Mouse (Mus musculus) T-helper 2 cell (primary cell): ENCODE data around the gene Rras2.

Experiments used
- in situ Hi-C: fragments of 300-600 bp; cut with MboI, MseI; formaldehyde crosslinking; loops from one replicate; pipeline ENCODE4 v1.15.1; 2025; ENCODE audit warnings: high pct_unique_total_duplicates

The Rras2 gene

GRCm38 (mm10) chr7:114114976-114115375, 2.6 kb downstream of the Rras2 start:
- in situ Hi-C loops, result loop anchor here (5.0 kb wide), 1 partner anchor 38 kb away; no protein-coding TSS in a partner anchor

DNA sequence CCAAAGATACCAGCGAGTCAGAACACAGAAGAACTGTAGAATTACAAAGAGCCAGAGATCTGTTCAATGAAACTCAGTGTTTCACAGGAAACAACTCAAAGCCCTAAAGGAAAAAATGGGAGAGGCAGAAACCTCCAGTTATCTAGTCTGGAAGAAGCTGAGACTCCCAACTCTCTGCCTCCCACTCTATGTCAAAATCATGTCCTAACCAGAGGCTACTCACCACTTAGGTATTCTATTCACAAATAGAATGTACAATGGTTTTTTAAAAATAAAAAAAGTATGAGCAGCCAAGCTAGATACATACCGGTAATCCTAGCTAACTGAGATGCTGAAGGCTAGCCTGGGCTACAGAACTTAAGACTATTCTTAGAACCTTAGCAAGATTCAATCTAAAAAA, 3.3 kb downstream of the Rras2 start:
- in situ Hi-C loops, result no loop called here

DNA sequence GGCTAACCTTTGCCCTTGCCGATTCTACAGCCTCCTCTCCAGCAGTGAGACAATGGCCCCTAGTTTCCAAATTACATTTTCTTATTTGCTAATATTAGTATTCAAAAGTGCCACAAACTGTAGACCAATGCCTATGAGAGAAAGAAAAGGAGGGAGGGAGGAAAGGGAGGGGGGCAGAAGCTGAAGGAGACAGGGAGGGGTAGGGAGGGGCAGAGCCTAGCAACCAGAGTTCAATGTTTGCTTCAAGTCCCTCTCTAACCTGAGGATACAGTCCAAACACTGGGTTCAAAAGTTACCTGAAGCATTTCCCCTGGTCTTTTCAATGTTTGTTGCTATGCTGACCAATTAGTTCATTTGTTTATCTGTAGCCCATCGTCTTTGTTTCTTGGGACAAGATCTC, 7.1 kb downstream of the Rras2 start:
- in situ Hi-C loops, result no loop called here

DNA sequence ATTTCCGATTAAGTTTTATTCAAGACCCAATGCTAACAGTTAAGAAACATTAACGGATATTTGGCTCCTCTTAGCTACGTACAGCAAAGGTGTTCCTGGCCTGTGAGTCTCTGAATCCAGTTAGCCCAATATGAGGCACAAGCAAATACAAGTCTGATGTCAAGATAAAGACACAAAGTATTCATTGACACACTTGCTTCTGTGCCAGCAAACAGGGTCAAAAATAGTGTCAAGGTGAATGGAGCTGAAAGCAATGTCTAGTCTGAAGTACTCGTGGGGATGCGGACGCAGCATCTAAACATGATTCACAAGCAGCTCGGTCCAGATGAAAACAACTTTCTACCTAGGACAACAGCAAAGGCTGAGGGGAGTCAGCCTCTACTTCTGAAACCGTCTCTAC, 11.7 kb downstream of the Rras2 start:
- in situ Hi-C loops, result no loop called here

GRCm38 (mm10) chr7:114103629-114104347, 13.8 kb downstream of the Rras2 start:
- in situ Hi-C loops, result no loop called here

DNA sequence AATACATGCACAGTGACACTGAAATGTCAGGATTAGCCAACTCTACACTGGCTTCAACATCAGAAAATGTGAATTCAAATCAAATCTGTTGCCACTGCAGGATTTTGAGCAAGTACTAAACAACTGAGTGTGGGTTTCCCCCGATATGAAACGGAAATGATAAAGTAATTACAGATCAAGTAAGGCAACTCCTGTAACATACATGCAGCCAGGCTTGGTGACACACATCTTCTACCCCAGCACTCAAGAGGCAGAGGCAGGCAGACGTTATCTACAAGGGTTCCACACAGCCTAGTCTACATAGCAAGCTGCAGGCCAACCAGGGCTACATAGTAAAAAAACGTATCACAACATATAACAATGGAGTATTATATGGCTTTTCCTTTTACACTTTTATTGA, 14.4 kb downstream of the Rras2 start:
- in situ Hi-C loops, result no loop called here

DNA sequence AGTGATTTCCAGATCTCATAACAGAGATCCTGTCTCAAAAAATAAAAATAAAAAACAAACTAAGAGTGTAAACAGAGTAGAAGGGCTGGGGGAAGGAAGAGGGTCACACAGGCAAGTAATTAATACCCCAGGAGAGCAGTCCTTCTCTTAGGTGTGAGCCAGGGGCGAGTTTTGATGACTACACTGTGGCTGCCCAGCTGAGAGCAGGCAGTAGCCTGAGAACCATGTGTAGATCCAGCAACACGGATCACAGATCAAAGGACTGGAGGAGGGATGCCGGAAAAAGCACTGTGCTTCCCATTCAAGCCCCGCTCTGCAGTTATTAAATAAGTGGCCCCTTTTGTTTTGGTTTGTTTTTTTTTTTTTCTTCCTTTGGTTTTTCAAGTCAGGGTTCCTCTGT, 15.0 kb downstream of the Rras2 start:
- in situ Hi-C loops, result no loop called here

GRCm38 (mm10) chr7:114101412-114101811, 16.2 kb downstream of the Rras2 start:
- in situ Hi-C loops, result no loop called here

- in situ Hi-C loops, result loop anchor here (25.0 kb wide), 2 partner anchors 369 to 1394 kb away; no protein-coding TSS in a partner anchor
These were observed 23.9 kb downstream of the Rras2 start for GRCm38 (mm10) chr7:114093548-114094174.

DNA sequence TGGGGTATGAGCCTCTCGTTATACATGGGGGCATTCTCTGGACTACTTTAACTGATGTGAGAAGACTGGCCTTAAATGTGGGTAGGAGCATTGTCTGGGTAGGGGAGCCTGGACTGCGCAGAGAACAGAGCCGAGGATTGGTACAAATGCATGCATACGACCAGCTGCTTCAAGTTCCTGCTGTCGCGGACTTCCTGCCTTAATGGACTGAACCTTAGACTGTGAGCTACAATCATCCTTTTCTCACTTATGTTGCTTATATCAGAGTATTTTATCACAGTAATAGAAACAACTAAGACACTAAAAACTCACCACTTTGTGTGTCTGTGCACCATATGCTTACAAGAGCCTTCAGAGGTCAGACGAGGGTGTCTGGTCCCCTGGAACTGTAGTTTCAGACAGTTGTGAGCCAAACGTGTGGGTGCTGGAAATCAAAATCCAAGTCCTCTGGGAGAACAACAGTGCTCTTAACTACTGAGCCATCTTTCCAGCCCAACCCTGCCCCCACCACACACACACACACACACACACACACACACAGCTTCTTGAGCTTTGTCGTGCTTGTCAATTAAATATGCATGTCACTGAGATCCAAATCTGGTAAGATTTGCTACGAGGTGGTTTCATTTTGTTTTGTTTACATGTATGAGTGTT, 26.6 kb downstream of the Rras2 start:
- in situ Hi-C loops, result loop anchor here (25.0 kb wide), 2 partner anchors 371 to 1396 kb away; no protein-coding TSS in a partner anchor

GRCm38 (mm10) chr7:114090231-114090630, 27.4 kb downstream of the Rras2 start:
- in situ Hi-C loops, result loop anchor here (25.0 kb wide), 2 partner anchors 372 to 1397 kb away; no protein-coding TSS in a partner anchor

- in situ Hi-C loops, result loop anchor here (25.0 kb wide), 2 partner anchors 373 to 1398 kb away; no protein-coding TSS in a partner anchor
These were observed 28.7 kb downstream of the Rras2 start for GRCm38 (mm10) chr7:114088918-114089317.

DNA sequence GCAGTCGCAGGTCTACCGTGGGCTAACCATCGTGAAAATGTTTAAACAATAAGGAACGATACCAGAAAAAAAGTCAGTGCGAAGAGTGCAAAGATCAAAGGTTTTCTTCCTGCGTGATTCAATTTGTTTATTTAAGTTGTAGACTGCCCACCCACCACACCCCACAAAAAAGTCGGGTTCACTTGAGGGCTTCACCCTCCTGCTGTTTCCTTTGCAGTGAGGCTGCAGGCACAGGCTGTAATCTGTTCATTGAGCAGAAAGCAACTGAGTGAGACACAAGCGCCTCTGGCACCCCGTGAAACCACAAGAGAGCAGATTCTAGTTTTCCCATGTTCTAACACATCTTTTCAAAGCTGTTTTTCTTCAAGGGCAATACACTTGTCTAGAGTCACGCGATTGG, 29.6 kb downstream of the Rras2 start:
- in situ Hi-C loops, result loop anchor here (25.0 kb wide), 2 partner anchors 374 to 1399 kb away; no protein-coding TSS in a partner anchor

GRCm38 (mm10) chr7:114087341-114087740, 30.2 kb downstream of the Rras2 start:
- in situ Hi-C loops, result loop anchor here (25.0 kb wide), 2 partner anchors 375 to 1400 kb away; no protein-coding TSS in a partner anchor

DNA sequence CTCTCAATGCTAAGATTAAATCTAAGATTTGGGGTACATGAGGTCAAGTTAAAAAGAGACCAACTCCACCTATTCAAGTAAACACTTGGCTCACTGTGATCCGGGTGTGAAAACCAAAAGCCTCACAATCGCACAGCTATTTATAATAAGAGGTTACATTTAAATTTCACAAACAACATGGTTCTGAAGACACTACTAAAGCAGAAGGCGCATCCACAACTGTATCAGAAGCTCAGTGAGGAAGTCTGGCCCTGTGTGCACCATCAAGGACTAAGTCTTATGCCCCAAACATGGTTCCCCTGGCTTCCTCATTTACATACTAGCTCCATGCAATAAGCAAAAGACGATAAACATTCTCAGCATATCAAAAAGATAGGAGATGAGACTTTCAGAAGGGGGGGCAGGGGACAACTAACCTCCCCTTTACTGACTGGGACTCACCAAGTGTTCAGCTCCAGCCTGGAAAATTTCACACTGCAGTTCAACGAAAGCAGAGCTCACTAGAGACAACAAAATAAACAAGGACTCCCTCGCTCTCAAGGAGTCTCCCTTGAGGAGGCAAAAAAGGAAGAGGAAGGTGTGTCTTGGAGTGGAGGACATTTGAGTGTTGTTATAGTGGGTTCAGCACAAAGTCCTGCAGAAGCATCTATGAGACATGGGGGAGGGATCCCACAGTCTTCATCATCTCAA, 31.4 kb downstream of the Rras2 start:
- in situ Hi-C loops, result loop anchor here (25.0 kb wide), 2 partner anchors 376 to 1401 kb away; no protein-coding TSS in a partner anchor

GRCm38 (mm10) chr7:114083760-114084159, 33.8 kb downstream of the Rras2 start:
- in situ Hi-C loops, result loop anchor here (25.0 kb wide), 2 partner anchors 379 to 1404 kb away; no protein-coding TSS in a partner anchor

DNA sequence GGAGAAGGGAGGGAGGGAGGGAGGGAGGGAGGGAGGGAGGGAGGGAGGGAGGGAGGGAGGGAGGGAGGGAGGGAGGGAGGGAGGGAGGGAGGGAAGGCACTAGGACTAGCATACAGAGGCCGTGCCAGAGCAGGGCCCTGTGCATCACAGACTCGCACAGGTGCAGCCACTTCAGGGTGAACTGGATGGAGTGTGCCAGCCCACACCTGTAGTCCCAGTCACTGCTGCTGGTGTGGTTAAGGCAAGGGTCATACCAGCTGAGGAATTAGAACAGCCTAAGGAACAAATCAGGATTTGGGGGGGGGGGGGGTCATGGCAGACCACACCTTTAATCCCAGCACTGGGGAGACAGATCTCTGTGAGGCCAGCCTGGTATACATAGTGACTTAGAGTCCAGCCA, 34.5 kb downstream of the Rras2 start:
- in situ Hi-C loops, result loop anchor here (25.0 kb wide), 2 partner anchors 379 to 1404 kb away; no protein-coding TSS in a partner anchor

DNA sequence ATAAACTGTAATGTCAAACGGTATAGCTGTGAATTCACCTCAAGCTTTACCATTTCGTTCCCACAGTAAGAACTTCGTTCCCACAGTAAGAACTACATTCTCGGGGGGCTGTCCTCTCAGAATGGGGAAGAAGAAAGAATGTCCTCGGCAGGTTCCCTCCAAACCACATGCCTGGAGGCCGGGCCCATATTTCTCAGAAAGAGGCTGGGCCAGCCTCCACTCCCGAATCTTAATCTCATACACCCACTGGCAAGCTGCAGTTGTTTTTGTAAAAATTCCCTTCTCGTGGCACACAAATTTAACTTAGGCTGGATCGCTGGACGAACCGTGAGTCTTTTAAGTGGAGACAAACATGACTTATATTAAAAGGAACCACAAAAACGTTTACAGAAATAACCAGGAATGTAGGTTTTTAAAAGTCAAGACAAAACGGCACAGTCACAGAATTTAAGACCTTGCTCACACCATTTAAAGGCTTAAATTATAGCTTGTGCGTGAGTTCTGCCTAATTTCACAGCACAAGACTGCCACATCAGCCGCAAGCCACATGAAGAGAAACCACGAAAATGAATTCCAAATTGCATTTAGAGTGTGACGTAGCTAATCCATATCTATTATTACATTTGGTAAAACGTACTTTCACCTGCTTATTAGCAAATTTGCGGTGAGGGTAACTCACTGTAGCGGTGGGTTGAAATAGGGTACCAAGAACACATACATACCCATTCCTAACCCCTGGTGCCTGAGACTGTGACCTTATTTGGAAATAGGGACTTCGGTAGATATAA, 35.8 kb downstream of the Rras2 start:
- in situ Hi-C loops, result loop anchor here (25.0 kb wide), 2 partner anchors 380 to 1405 kb away; no protein-coding TSS in a partner anchor

DNA sequence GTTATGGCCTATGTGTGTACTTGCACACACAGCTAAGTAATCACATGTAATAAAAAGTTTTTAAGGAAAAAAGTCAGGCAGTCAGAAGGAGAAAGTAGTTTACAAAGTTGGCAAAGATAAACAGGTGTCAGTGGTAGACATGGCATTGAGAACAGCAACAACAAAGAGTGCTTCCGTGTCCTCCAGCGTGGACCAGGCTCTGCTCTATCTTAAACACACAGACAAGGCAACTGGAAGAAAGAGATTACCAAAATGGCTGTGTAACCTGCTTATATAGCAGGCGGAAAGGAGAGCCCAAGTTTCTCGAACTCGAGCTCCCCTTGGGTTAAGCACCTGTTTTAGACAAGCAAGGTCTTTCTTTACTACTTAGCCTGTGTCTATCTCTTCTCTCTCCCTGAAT, 37.3 kb downstream of the Rras2 start:
- in situ Hi-C loops, result loop anchor here (25.0 kb wide), 2 partner anchors 382 to 1407 kb away; no protein-coding TSS in a partner anchor

DNA sequence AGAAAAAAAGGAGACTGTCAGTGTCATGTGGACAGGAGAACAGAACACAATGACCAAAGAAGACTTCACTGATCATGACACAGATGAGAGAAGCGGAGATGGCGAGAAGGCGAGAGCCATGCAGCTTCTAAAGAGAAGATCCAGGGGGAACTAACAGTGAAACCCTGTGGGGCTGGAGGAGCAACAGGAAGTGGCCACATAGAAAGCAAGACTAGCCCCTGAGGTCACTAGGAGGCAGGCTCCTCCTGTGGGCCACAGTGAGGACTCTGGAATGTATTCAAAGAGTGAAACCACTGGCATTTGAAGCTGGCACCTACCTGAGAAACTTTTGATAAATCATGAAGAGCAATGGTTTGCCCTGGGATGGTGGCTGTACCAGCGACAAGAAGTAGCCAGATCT, 38.2 kb downstream of the Rras2 start:
- in situ Hi-C loops, result loop anchor here (5.0 to 25.0 kb wide), 3 partner anchors 38 to 1408 kb away; partner anchors contain the start of gene Rras2
